Mouse (Mus musculus) liver, postnatal 0 days (tissue): ENCODE data around the gene Htr2b.

ENCODE experiments used
- CTCF ChIP-seq: sonication (generic); IDR thresholded peaks from 2 replicates; pipeline ENCODE4 v1.5.1; 2016; ENCODE audit warnings: antibody characterized with exemption, low read depth
- EP300 ChIP-seq: IDR thresholded peaks from 2 replicates; pipeline ENCODE4 v1.6.1; 2016; ENCODE audit warnings: antibody characterized with exemption, low read depth, mild to moderate bottlenecking

DNA sequence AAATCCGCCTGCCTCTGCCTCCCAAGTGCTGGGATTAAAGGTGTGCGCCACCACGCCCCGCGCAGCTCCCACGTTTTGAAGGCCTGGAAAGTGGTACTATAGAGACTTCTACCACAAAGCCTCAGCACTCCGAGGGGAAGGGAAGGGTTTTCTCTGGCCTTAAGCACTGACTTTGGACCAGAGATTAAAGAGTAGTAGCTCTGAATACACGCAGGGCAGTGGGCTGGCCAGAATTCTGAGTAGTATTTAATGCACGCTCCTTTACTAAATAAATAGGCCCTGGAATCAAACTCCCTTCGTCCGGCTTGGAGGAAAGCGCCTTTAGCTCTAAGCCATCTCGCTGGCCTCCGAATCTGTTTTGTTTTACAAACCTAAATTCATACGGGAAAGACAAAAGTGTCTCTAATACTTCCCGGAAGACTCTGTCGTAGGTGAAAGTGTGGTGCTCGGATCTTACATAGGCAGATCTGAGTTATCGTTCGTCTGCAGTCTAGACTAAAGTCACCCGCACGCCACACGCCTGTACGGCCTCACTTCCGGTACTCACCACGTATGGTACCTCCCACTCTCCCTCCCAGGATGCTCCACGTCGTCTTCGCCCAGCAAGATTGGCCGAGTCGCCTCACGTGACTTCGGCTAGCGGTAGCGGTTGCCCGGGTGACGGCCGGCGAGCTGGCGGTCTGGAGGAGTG, 42.5 kb upstream of the Htr2b start, which contains the start of gene Armc9:
- TF ChIP-seq EP300 (no peak), CTCF (no peak)
